In genomic region chr12:74971187-74971586, GRCm38 (mm10) we compare ENCODE assay signal across 17 mouse cellular contexts.
"Had no signal": no experiment of that assay in that cellular context is flagged by ENCODE, and none has a peak within 500 bp of the region (broad histone marks: within the 10 kb centered on the region; RNA-seq: fewer than 3 reads in every experiment).

No protein-coding gene starts in this region.

- H3K4me1 ChIP-seq: neural tube, embryonic 12.5 days; neural tube, embryonic 13.5 days; neural tube, embryonic 15.5 days; stomach, embryonic 15.5 days had no signal

- H3K4me3 ChIP-seq: neural tube, embryonic 12.5 days; neural tube, embryonic 13.5 days; neural tube, embryonic 15.5 days; stomach, embryonic 15.5 days had no signal

- H3K27me3 ChIP-seq: neural tube, embryonic 12.5 days; neural tube, embryonic 13.5 days; neural tube, embryonic 15.5 days; stomach, embryonic 15.5 days had no signal

- H3K9ac ChIP-seq: neural tube, embryonic 12.5 days; neural tube, embryonic 13.5 days; neural tube, embryonic 15.5 days; stomach, embryonic 15.5 days had no signal

- DNase-seq: retina, postnatal 1 day; right cerebral cortex, adult 18-20 months; right cerebral cortex, postnatal 14 days; right cerebral cortex, postnatal 25 days; right cerebral cortex, postnatal 4 days; spleen, adult 18-20 months; thymus, adult 18-20 months; thymus, adult 2 months; thymus, postnatal 14 days; thymus, postnatal 25 days; thymus, postnatal 36 days; thymus, postnatal 4 days had no signal

- H3K27ac ChIP-seq: neural tube, embryonic 12.5 days; neural tube, embryonic 13.5 days; neural tube, embryonic 15.5 days; stomach, embryonic 15.5 days; stomach, postnatal 0 days had no signal

- H3K36me3 ChIP-seq: neural tube, embryonic 12.5 days; neural tube, embryonic 13.5 days; neural tube, embryonic 15.5 days; stomach, embryonic 15.5 days had no signal
